Mouse (Mus musculus) naive thymus-derived CD4-positive, alpha-beta T cell, adult 2 months (primary cell): Measurements from ENCODE around the gene Ddx23.

Experiments used
- DNase-seq: peaks from one replicate; pipeline ENCODE4 v3.0.0-alpha.2; 2011; ENCODE audit warnings: low read depth

Ddx23 gene

DNA sequence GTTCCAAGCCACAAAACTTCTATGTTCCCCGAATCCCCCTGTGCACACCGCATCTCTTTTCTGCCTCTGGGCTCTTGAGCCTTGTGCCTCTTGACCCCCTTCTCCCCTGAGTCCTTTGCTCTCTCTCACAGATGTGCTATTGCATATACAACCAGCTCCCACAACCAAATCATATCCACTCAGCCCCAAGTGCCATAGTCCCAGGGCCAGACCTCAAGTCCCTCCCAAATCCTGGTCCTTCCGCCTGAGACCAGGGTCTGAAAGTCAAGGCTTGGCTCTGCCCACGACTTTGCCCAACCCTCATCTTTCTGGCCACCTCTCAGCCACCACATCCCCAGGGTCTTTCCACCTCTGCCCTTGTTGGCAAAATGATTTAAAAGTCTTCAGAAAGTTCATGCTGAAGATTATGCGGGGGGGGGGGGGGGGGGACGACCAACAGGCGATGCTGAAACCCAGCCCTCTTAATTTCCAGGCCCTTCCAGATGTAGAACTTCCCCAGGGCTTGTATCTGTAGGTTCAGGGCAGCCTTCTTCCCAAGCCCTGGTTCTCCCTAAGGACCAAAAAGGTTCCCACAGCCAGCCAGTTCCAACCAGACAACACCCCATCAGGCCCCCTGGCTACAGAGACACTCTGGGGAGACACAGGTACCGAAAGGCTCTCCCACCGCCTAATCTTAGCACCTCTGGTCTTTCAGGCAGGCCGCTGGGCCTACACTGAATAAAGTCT lies 54.5 kb downstream of the Ddx23 start:
- no peak for DNase-seq

DNA sequence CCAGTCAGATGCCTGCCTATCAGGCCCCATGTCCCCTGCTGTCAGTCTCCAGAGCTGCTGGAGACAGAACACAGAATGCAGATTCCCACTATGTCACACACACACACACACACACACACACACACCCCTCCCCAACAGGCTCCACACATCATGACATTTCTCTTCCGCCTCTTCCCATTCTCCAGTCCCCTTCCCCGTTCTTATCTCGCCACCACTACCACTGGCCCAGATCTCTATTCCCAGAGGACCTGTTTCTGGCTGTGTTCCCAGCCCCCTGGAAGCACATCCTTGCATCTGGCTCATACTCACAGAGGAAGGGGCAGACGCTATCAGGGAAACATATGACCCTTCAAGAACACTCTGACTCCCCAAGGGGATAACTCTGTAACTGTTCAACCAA lies 55.1 kb downstream of the Ddx23 start:
- DNase-seq = no peak

DNA sequence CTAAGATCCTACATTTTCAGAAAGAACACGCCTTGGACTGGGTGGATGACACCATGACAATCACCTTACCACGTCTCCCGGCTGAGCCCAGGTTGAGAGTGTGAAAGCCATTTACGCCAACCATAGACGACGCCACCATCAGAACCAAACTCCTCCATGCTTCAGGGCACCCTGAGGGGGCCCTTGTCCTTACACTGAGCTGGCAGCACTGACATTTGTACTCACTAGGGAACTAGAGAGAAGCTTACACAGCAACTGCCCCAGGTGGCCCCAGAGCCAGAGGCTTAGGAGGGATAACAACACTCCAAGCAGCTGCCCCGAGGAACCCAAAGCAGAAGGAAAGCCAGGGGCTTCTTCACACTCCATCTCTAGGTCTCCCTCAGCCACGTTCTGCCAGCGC lies 56.0 kb downstream of the Ddx23 start:
- no peak for DNase-seq

DNA sequence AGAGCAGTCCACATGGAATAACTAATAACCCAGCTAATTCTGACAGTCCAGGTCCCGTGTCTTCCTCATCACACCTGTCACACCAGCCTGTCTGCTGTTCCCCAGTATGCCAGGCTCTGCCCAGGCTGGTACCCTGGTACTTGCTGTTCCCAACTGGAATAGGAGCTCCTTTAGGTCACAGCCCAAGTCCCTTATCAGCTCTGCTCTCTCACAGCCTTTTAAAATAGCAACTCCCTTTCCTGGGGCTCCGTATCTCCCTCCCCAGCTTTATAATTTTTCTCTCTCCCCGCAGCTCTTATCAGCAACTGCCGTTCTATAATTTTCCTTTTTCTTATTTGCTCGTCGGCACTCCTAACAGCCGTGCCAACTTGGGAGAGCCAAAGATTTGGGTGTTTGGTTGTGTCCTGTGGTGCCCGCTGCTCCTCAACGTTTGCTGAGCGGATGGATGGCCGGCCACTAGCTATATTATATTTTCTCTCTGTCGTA lies 56.6 kb downstream of the Ddx23 start:
- no peak for DNase-seq

DNA sequence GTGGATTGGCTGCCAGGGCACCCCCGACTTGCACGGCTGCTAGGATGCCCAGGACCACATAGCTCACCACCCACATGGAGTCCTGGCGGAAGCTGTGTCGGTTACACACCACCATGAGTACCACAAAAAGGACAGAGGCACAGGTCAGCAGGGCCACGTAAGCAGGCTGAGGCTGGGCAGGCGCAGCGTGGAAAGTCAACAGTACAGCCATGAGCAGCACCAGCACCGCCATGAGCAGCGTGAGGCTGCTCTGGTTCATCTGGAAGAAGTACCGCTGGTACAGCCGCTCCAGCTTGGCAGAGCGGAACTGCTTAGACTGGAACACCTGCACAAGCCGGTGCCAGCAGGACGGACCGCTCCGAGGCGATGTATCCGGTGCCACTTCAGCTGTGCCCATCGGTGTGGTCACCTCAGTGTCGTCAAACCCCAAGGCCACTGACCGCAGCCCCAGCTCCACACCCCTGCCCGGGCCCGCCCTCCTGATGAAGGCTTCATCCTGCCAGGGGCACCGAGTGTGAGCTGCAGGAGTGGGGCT lies 58.6 kb downstream of the Ddx23 start:
- no peak for DNase-seq

DNA sequence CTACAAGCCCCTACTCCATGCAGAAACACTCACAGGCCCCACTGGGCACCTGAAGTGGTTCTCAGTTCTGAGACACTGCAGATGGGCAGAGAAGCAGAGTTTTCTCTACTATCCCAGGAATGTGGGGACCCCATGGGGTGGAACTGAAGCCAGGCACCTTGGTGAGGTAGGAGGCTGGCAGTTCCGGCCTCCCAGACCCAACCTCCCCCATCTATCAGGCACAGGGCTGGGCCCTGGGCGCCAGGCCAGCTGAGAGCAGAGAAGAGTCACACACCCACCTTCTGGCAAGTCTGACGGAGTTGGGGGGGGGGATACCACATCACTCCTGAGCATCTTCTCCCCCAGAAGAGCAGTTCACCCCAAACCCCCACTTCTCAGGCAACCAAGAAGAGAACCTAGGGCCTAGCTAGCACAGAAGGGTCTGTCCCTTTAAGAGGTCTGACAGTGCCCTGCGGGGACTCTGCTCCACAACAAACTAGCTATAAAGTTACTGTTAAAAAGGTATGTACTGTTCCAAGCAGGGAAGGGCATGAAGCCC lies 59.7 kb downstream of the Ddx23 start:
- DNase-seq = no peak

DNA sequence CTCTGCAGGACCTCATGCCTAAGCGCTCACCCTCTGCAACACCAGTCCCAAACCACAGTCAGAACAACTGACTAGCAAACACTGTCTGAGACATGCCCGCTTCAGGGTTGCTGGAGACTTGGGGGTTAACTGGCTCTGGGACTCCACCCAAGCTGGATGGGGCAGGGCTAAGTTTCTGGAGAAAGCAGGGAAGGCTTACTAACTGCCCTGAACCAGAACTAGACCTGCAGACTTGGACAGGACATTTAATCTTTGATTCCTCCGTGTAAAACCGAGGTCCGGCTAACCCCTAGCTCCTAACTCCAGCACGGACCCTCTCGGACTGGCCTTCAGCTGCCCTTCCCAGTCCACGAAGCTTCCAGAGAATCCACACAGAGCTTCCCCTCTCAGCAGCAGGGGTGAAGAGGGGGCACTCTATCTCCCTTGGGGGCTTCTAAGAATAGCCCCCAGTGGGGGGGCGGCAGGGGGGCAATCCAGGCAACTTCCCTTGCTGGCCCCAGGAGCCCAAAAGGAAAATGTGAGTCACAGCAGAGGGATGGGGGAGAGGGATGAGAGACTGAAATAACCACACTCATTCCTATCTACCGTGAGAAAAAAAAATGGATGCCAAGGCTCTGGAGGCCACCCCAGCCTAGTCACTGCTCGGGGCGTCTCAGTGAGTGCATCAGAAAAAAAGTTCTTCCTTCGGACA lies 60.4 kb downstream of the Ddx23 start:
- DNase-seq = no peak

DNA sequence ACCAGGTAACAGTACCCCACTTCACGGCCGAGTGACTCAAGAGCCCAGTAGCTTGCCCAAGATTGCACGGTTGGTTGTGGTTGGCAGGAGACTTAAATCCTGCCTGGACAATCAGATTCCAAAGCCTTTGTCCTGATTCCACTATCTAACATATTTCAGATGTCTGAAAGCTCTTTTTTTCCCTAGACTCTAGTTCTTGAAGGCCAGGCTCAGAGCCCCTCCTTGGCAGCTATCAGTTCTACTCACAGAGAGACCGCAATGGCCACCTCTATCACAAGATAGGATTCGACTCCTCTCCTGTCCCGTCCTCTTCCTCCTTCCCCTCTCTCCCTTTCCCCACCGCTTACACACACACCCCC lies 60.9 kb downstream of the Ddx23 start:
- DNase-seq = no peak

DNA sequence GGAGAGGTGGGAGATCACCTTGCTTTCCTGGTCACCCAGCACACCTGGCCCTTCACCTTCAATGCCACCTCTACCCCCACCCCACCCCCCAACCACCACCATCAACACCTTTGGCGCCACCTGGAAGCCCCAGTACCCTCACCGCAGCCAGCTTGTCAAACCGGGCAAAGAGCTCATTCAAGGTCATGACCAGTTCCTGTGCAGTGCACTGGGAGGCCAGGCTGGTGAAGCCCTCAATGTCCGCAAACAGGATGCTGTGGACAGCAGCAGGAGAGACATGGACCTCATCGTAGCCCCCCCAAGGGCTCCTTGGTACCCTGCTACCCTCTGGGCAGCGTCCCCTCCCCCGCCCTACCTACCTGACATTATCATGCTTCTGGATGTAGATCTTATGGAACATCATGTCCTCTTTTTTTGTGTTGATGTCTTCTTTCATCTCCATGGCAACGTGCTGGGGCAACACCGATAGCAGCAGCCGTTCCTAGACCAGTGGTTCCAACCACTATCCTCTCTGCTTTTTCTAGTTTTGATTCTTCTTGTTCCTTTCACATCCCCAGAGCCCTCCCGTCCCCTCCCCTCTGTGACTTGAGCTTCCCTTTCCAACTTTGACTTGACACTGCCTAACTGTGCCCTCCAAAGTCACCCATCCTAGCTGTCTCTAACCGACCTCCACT lies 62.5 kb downstream of the Ddx23 start:
- no peak for DNase-seq

DNA sequence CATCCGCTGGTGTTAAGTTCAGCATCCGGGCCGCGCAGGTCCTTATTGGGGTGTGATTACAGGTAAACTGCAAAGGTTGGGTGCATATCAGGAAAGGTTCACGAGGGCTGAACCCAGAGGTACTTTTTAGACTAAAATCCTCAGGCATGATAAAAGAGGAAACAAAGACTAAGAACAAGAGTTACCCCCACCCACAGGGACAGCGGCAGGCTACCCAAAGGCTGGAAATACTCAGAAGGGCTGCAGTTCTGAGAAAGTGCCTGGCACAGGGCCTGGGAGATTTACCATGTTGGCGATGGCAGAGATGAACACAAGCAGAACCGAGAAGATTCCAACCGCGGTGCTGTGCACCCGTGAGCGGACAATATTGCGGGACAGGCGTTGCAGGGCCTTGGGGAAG lies 66.1 kb downstream of the Ddx23 start:
- no peak for DNase-seq
